Mouse (Mus musculus): ENCODE measurements around the gene Oscp1. TPM values are rescaled to one million over a fixed set of nuclear protein-coding genes. Genes with fewer than 3 reads are reported as not detected.

The Oscp1 gene
- polyA plus RNA-seq (2015; fragmentation: Nextera tagmentation; extraction: Ambion mirVana) = 19.2 and 22.2 TPM in 2 replicates

DNA sequence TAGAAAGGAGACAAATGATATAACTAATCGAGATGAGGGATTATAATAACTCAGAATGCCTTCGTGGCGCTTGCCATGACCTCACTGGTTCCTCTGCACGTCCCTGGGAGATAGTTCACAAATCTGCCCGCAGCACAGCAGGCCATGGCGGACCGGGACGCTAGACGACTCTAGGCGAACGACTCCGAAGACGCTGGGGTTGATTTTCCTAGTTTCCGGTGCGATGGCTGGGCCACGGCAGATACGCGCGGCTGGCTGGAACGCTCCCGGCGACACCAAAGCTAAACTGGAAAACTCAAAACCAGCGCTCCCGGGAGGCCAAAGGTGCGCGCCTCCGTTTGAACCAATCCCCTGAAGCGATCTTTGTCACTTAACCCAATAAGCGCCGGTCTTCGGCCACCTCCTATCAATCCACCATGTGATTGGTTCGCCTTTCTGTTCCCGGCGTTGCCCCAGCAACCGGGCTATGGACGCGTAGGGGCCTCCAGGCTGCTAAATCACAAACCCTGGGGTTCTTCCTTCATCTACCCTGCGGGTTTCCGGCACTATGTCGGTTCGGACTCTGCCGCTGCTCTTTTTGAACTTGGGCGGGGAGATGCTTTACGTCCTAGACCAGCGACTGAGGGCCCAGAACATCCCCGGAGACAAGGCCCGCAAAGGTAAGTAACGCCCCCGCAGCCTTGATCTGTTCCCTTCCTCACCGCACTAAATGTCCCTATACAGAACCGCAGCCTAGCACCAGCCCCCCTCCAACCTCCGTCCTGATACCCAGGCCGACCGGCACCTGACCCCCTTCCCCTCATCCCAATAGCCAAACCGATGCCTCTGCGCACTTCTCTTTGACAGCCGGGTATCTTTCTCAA, at the start of gene Oscp1:
Oscp1 (plus strand) TSS at position 432 of the 863 bp plus-strand sequence.
- Histone ChIP-seq H3K9ac (peak within 1 kb of the TSS; percentile 78), H3K4me2 (peak within 1 kb of the TSS; percentile 86), H3K36me3 (peaks cover 30% of the 10 kb centered on the region), H3K4me1 (peaks cover 18% of the 10 kb centered on the region), H3K27me3 (no peaks in the 10 kb centered on the region), H3K9me3 (no peaks in the 10 kb centered on the region), H3K4me3 (peak within 1 kb of the TSS; percentile 69), H3K27ac (peak within 1 kb of the TSS; percentile 39; the same call in 1 of the 2 replicates)
- ATAC-seq (ENCODE audit: insufficient number of reproducible peaks, insufficient read depth, low FRiP score, low TSS enrichment, low read depth) = peak; percentile 92
- under 1% methylated on average over 57 of the region's 57 CpGs for WGBS

DNA sequence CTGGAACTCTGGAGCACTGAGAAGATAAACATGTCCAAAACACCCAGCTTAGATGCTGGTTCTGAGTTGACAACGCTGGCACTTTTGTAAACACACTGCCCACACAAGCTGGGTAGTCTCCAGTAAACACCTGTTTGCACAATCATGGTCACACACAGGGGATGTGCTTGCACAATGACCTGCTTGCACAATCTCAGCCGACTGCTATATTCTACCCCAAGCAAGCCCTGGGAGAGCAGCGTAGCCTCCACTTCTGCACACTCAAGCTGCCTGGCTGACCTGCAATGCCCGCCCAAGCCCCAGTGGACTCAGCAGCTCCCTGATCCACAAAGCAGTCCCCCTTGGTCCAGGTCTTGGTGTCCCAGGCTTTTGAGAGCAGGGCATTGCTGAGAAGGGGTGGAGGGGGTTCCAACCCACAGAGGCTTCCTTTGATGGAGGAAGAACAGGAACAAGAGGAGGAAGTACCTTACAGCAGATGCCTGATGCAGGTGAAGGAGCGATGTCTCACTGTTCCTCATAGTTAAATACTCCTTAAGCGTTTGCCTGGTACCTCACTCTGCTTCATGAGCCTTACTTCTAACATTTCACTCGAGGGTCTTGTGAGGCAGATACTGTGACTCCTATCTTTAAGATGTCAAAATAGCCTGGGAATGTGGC, 40.6 kb upstream of the Oscp1 start:
- Histone ChIP-seq H3K27ac (no peak overlapping the region), H3K27me3 (no peaks in the 10 kb centered on the region), H3K9ac (no peak overlapping the region), H3K36me3 (no peaks in the 10 kb centered on the region), H3K4me1 (no peaks in the 10 kb centered on the region), H3K9me3 (no peaks in the 10 kb centered on the region), H3K4me3 (no peak overlapping the region), H3K4me2 (no peak overlapping the region)
- WGBS = 82% methylated on average over 7 of the region's 7 CpGs
- ATAC-seq (ENCODE audit: insufficient number of reproducible peaks, insufficient read depth, low FRiP score, low TSS enrichment, low read depth) = no peak

DNA sequence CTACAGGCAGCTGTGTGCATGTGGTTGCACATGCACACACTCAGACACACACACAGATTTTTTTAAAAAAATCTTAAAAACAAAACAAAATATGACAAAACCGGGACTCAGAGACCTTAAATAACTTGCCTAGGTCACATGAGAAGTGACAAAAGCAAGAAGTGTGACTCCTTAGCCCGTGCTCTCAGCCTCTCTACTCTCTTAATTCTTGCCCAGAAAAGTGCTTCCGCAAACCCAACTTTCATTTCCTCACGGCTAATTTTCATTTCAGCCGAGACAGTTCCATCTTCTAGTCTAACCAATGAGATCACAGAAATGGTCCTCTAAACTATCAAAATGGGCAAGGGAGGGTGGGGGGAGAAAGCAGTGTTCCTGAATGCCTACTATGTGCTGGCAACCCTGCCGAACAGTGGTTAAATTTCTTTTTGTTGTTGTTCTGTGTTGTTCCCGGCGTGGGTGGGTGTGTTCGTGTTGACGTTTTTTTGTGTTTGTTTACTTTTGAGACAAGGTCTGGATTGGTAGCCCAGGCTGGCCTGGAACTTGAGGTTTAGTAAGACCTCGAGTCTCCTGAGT, 39.3 kb upstream of the Oscp1 start:
- 78% methylated on average over 11 of the region's 11 CpGs for WGBS
- ATAC-seq (ENCODE audit: insufficient number of reproducible peaks, insufficient read depth, low FRiP score, low TSS enrichment, low read depth) = no peak
- H3K4me3 ChIP-seq = no peak overlapping the region
- no peaks in the 10 kb centered on the region for H3K9me3 ChIP-seq
- H3K4me1 ChIP-seq = no peaks in the 10 kb centered on the region
- no peaks in the 10 kb centered on the region for H3K36me3 ChIP-seq
- no peak overlapping the region for H3K9ac ChIP-seq
- H3K27me3 ChIP-seq = no peaks in the 10 kb centered on the region
- no peak overlapping the region for H3K4me2 ChIP-seq
- H3K27ac ChIP-seq = no peak overlapping the region

DNA sequence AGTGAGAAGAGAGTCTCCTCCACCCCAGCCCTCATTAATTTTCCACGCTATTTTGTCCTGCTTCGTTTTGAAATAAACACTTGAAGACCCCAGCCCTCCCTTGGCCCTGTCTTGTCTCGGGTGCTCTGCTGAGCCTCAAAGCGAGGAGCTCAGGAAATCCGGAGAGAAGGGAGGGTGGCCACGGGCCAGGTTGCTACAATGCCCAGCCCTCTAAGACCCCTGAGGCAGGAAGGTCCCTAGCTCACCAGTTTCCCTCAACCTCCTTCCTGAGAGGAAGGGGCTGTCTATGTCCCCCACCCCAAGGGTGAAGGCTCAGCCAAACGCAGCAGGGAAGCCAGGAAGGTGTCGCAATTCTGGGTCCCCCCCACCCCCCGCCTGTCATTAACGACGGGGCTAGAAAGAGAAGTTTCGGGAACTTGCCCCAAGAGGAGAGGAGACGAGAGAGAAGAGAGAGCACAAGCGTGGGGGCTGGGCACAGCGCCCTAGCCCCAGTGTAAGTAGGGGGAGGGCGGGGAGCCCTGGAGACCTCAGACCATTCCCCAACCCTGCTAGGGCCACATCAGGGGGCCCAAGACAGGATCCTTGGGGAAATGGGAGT, 34.0 kb upstream of the Oscp1 start, which contains the start of gene Csf3r:
Csf3r (plus strand) TSS at position 248 of the 598 bp plus-strand sequence.
- Histone ChIP-seq H3K27me3 (no peaks in the 10 kb centered on the region), H3K4me3 (no peak within 1 kb of the TSS), H3K9me3 (no peaks in the 10 kb centered on the region), H3K27ac (no peak within 1 kb of the TSS), H3K4me2 (no peak within 1 kb of the TSS), H3K4me1 (no peaks in the 10 kb centered on the region), H3K36me3 (no peaks in the 10 kb centered on the region), H3K9ac (no peak within 1 kb of the TSS)
- ATAC-seq (ENCODE audit: insufficient number of reproducible peaks, insufficient read depth, low FRiP score, low TSS enrichment, low read depth) = no peak
- WGBS = 47% methylated on average over 16 of the region's 16 CpGs

DNA sequence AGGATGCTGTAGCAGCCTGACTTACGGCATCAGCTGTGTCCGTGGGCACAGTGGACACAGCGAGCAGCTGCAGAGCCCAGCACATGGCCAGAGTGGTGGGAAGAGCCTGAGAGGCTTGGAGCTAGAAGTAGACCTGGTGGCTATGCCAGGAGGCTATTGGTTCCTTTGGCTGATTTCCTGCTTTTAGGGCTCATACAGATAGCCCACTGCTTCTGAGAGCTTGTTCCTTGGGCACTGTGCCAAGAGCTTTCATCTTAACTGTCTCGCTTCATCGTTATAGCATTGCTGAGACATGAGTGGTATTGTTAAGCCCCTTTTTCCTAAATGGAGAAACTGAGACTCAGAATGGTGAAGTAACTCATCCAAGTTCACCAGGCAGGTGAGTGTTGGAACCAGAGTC, 32.6 kb upstream of the Oscp1 start:
- Histone ChIP-seq H3K4me2 (no peak overlapping the region), H3K4me1 (no peaks in the 10 kb centered on the region), H3K9ac (no peak overlapping the region), H3K9me3 (no peaks in the 10 kb centered on the region), H3K27ac (no peak overlapping the region), H3K4me3 (no peak overlapping the region), H3K36me3 (no peaks in the 10 kb centered on the region), H3K27me3 (no peaks in the 10 kb centered on the region)
- 84% methylated on average over 5 of the region's 5 CpGs for WGBS
- ATAC-seq (ENCODE audit: insufficient number of reproducible peaks, insufficient read depth, low FRiP score, low TSS enrichment, low read depth) = no peak

DNA sequence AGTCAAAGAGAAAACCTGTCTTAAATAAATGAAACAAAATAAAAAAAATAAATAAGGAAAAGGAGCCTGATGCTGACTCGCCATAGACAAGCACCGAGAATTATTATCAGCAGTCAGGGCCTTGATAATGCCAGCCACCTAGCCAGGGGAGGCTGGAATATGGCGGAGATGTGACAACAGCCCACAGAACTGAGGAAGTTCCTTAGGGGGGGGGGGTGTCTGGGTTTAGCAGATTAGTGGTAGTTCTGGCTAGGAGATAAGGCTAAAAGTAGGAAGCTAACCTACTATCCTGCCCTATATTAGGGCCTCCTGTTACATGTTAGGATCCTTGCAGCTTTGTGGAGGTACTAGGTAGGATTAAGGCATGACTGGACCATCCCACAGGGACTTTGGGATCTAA, 30.4 kb upstream of the Oscp1 start:
- H3K4me3 ChIP-seq = no peak overlapping the region
- no peaks in the 10 kb centered on the region for H3K4me1 ChIP-seq
- ATAC-seq (ENCODE audit: insufficient number of reproducible peaks, insufficient read depth, low FRiP score, low TSS enrichment, low read depth) = no peak
- H3K9ac ChIP-seq = no peak overlapping the region
- no peaks in the 10 kb centered on the region for H3K9me3 ChIP-seq
- H3K27ac ChIP-seq = no peak overlapping the region
- H3K27me3 ChIP-seq = no peaks in the 10 kb centered on the region
- 88% methylated on average over 3 of the region's 3 CpGs for WGBS
- H3K36me3 ChIP-seq = no peaks in the 10 kb centered on the region
- no peak overlapping the region for H3K4me2 ChIP-seq

DNA sequence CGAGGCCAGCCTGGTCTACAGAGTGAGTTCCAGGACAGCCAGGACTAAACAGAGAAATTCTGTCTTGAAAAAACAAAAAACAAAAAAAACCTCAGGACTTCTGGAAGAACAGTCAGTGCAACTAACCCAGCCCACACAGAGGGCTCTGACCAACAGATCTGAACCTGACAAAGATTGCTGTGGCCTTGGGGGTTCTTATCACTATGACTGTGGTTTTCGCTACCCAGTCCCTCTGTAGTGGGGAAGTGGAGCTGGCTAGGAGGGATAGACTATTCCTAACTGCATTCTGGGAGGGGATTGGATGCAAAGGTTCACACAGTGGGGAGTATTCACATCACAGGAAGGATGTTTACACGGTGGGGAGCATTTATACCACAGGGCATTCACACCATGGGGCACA, 29.3 kb upstream of the Oscp1 start:
- Histone ChIP-seq H3K36me3 (no peaks in the 10 kb centered on the region), H3K4me2 (no peak overlapping the region), H3K27me3 (no peaks in the 10 kb centered on the region), H3K4me3 (no peak overlapping the region), H3K9me3 (no peaks in the 10 kb centered on the region), H3K27ac (no peak overlapping the region), H3K9ac (no peak overlapping the region), H3K4me1 (no peaks in the 10 kb centered on the region)
- 63% methylated on average over 3 of the region's 3 CpGs for WGBS
- ATAC-seq (ENCODE audit: insufficient number of reproducible peaks, insufficient read depth, low FRiP score, low TSS enrichment, low read depth) = no peak

DNA sequence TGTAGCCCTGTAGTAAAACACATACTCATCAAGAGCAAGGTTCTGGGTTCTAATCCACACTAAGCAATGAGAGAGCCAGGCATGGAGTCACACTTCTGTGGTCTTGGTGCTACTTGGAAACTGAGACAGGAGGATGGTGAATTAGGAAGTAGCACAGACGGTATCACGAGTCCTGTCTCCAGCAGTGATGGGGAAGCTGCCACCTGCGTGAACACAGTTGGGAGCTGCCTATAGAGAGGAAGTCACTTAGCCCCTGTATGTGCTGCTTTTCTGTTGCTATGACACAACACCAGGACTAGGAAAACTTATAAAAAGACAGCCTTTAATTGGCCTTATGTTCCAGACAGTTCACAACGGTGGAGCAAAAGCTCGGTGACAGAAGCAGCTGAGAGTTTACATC, 27.7 kb upstream of the Oscp1 start:
- no peaks in the 10 kb centered on the region for H3K9me3 ChIP-seq
- 79% methylated on average over 5 of the region's 5 CpGs for WGBS
- no peak overlapping the region for H3K4me2 ChIP-seq

DNA sequence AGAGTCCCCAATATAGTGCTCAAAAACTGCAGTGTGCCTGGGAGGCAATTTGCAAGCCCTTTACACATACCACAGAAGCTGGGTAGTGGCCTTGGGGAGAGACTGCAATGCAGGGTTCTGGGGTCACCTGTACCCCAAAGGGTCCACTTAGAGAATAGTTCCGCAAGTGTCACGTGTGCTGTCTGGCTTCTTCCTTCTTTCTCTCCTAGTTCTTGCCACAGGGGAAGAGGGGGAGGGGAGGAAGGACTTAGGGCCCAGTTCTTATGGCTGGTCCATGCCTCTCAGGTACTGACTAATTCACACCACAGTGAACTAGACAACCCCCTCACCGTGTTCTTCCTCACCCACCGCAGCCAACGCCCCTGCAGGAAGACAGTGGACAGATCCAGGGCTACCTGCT, 23.0 kb upstream of the Oscp1 start:
- Histone ChIP-seq H3K4me1 (no peaks in the 10 kb centered on the region), H3K4me2 (no peak overlapping the region), H3K9me3 (no peaks in the 10 kb centered on the region), H3K4me3 (no peak overlapping the region), H3K9ac (no peak overlapping the region), H3K27ac (no peak overlapping the region), H3K36me3 (no peaks in the 10 kb centered on the region), H3K27me3 (no peaks in the 10 kb centered on the region)
- no peak for ATAC-seq (ENCODE audit: insufficient number of reproducible peaks, insufficient read depth, low FRiP score, low TSS enrichment, low read depth)
- WGBS = 75% methylated on average over 5 of the region's 5 CpGs

More for the DNA sequence above, 27.7 kb upstream of the Oscp1 start:
- no peak overlapping the region for H3K4me3 ChIP-seq
- no peak overlapping the region for H3K9ac ChIP-seq
- H3K27ac ChIP-seq = no peak overlapping the region
- no peaks in the 10 kb centered on the region for H3K36me3 ChIP-seq
- no peak for ATAC-seq (ENCODE audit: insufficient number of reproducible peaks, insufficient read depth, low FRiP score, low TSS enrichment, low read depth)
- no peaks in the 10 kb centered on the region for H3K27me3 ChIP-seq
- no peaks in the 10 kb centered on the region for H3K4me1 ChIP-seq

DNA sequence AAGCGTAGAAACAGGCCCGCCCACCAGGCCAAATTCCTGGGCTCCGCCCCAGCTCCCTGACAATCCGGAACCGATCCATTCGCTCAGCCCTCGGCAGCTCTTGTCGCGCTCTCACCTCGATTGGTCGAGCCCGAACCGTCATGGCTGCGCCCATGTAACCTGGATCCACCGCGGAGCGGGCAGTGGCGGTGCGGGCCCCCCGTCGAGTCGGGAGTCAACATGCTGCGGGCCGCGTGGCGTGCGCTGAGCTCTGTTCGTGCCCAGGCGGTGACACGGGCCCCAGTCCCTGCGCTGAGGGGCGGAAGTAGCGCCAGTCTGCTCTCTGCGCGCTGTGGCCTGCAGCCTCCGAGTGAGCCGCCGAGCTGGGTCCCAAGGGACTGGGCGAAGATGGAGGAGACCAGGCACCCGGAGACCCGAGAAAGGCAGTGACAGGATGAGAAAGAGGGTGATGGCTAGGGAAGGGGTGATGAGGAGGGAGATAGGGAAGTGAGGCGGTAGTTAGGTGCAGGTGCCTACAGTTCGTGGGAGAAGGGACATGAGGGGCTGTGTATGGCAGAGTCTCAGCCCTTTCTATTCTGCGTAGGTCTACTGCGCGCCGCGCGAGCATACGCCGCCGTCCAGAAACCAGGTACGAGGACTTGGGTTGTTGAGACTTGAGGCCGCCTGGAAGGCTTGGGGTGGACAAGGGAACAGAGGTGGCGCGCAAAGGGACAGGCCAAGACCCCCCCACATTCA, 11.3 kb upstream of the Oscp1 start, which contains the start of gene Mrps15:
Mrps15 (plus strand) TSS at position 75 of the 735 bp plus-strand sequence.
- Histone ChIP-seq H3K36me3 (peaks cover 28% of the 10 kb centered on the region), H3K4me3 (peak within 1 kb of the TSS; percentile 98), H3K4me2 (peak within 1 kb of the TSS; percentile 89), H3K9me3 (no peaks in the 10 kb centered on the region), H3K4me1 (peaks cover 16% of the 10 kb centered on the region), H3K27me3 (no peaks in the 10 kb centered on the region), H3K9ac (peak within 1 kb of the TSS; percentile 92), H3K27ac (peak within 1 kb of the TSS; percentile 81)
- peak; percentile 89 for ATAC-seq (ENCODE audit: insufficient number of reproducible peaks, insufficient read depth, low FRiP score, low TSS enrichment, low read depth)
- WGBS = under 1% methylated on average over 56 of the region's 56 CpGs

DNA sequence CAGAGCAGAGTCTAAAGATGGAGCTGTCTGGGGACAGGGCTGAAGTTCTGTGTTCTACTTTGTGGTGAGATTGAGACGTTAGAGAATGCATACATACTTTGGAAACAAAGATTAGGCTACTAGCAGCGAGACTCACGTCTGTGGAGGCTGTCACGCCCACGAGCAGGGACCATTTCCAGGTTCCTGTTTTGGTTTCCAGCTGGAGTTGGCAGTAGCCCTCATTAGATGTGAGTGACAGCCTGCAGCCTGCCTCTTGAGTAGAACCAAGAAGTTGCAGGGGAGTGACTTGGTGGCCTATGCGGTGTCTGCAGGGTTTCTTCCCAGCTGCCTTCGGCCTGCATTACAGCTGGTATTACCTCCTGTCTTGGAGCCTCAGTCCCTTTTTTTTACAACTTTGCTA, 6.7 kb upstream of the Oscp1 start:
- WGBS = 85% methylated on average over 7 of the region's 7 CpGs
- Histone ChIP-seq H3K4me3 (no peak overlapping the region), H3K27ac (no peak overlapping the region)

More for the DNA sequence above, 6.7 kb upstream of the Oscp1 start:
- Histone ChIP-seq H3K9ac (no peak overlapping the region), H3K4me1 (peaks cover 16% of the 10 kb centered on the region), H3K9me3 (no peaks in the 10 kb centered on the region), H3K27me3 (no peaks in the 10 kb centered on the region), H3K4me2 (no peak overlapping the region), H3K36me3 (peaks cover 70% of the 10 kb centered on the region)
- no peak for ATAC-seq (ENCODE audit: insufficient number of reproducible peaks, insufficient read depth, low FRiP score, low TSS enrichment, low read depth)
